Mouse (Mus musculus): Measurements from ENCODE around the gene Cyp27b1. TPM values are rescaled to one million over a fixed set of nuclear protein-coding genes. Genes with fewer than 3 reads are reported as not detected.
"Not testable (repeated sequence)": the region's sequence is repeated elsewhere in the genome, so short reads cannot be mapped to it uniquely, and the experiment has no call there.

The Cyp27b1 gene
- polyA plus RNA-seq, 1 experiment = 0.25 TPM

DNA sequence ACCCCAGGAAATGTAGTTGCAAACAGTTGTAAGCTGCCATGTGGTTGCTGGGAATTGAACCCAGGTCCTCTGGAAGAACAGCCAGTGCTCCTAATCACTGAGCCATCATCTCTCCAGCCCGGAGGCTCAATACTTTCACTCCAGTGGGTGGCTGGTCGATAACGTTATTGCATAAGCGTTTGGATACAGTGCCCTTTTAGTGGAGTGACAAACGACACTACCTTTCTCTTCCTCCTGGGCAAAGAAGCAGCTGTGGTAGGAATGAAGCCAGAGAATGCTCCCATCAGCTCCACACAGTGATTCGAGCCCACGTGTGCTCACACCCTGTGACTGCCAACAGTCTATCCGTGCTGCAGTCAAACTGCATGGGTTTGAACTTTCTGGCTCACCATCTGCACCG lies 23.2 kb downstream of the Cyp27b1 start:
- no peaks in the 10 kb centered on the region for H3K36me3 ChIP-seq (ENCODE audit: control insufficient read depth, insufficient read depth, low read length)
- H3K27me3 ChIP-seq (ENCODE audit: control insufficient read depth, insufficient read depth, low read length) = no peaks in the 10 kb centered on the region
- no peak overlapping the region for H3K4me3 ChIP-seq (ENCODE audit: control insufficient read depth, low read depth, low read length)
- H3K4me1 ChIP-seq (ENCODE audit: control insufficient read depth, insufficient read depth, low read length) = peaks cover 16% of the 10 kb centered on the region
- no peak for TF ChIP-seq CTCF (IDR thresholded peaks at IDR 0.05; ENCODE audit: control insufficient read depth, insufficient read depth, insufficient replicate concordance, low read depth, low read length)
- TF ChIP-seq POLR2A (IDR thresholded peaks at IDR 0.05; ENCODE audit: control insufficient read depth, low read depth, low read length) = no peak
- H3K27ac ChIP-seq (ENCODE audit: control insufficient read depth, insufficient read depth, low read depth, low read length) = no peak overlapping the region

DNA sequence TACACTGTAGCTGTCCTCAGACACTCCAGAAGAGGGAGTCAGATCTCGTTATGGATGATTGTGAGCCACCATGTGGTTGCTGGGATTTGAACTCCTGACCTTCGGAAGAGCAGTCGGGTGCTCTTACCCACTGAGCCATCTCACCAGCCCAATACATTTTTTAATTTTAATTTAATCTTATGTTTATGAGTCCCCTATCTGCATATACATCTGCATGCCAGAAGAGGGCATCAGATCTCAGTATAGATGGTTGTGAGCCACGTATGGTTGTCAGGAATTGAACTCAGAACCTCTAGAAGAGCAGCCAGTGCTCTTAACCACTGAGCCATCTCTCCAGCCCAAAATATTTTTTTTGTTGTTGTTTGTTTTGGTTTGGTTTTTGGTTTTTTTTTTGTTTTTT lies 24.2 kb downstream of the Cyp27b1 start:
- not testable (repeated sequence) for H3K27me3 ChIP-seq (ENCODE audit: control insufficient read depth, insufficient read depth, low read length)
- peaks cover 16% of the 10 kb centered on the region for H3K4me1 ChIP-seq (ENCODE audit: control insufficient read depth, insufficient read depth, low read length)

DNA sequence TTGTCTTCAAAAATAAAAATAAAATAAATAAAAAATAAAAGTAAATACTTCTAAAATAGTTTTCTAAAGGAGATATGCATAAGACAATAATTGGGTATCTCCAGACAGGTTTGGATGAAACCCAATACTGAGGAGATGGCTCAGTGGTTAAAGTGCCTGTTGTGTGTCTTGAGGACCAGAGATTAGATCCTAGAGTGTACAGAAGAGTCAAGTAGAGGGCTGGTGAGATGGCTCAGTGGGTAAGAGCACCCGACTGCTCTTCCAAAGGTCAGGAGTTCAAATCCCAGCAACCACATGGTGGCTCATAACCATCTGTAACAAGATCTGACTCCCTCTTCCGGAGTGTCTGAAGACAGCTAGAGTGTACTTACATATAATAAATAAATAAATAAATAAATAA lies 24.9 kb downstream of the Cyp27b1 start:
- H3K4me1 ChIP-seq (ENCODE audit: control insufficient read depth, insufficient read depth, low read length) = peaks cover 18% of the 10 kb centered on the region
- H3K4me3 ChIP-seq (ENCODE audit: control insufficient read depth, low read depth, low read length); H3K36me3 ChIP-seq (ENCODE audit: control insufficient read depth, insufficient read depth, low read length); H3K27me3 ChIP-seq (ENCODE audit: control insufficient read depth, insufficient read depth, low read length); H3K27ac ChIP-seq (ENCODE audit: control insufficient read depth, insufficient read depth, low read depth, low read length): not testable (repeated sequence)

More for the DNA sequence above, 24.2 kb downstream of the Cyp27b1 start:
- H3K36me3 ChIP-seq (ENCODE audit: control insufficient read depth, insufficient read depth, low read length); H3K4me3 ChIP-seq (ENCODE audit: control insufficient read depth, low read depth, low read length); H3K27ac ChIP-seq (ENCODE audit: control insufficient read depth, insufficient read depth, low read depth, low read length): not testable (repeated sequence)

DNA sequence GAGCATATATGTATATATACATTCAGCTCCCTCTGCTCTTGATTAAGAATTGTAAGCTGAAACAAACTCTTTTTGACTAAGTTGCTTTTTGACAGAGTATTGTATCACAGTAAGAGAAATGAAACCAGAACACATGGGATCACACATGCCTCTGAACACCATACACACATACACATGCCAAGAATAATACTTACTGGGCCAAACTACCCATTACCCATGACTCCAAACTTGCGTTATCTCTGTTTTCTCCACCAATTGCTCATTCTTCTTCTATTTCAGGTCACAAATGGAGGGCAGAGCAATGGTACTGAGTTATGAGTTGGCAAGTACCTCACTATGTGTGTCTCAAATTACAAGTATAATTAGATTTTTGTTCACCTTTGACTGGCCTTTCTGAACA lies 25.9 kb downstream of the Cyp27b1 start:
- no peaks in the 10 kb centered on the region for H3K36me3 ChIP-seq (ENCODE audit: control insufficient read depth, insufficient read depth, low read length)
- H3K4me3 ChIP-seq (ENCODE audit: control insufficient read depth, low read depth, low read length) = no peak overlapping the region
- H3K27me3 ChIP-seq (ENCODE audit: control insufficient read depth, insufficient read depth, low read length) = no peaks in the 10 kb centered on the region
- H3K27ac ChIP-seq (ENCODE audit: control insufficient read depth, insufficient read depth, low read depth, low read length) = no peak overlapping the region
- no peak for TF ChIP-seq CTCF (IDR thresholded peaks at IDR 0.05; ENCODE audit: control insufficient read depth, insufficient read depth, insufficient replicate concordance, low read depth, low read length)
- peaks cover 18% of the 10 kb centered on the region for H3K4me1 ChIP-seq (ENCODE audit: control insufficient read depth, insufficient read depth, low read length)

DNA sequence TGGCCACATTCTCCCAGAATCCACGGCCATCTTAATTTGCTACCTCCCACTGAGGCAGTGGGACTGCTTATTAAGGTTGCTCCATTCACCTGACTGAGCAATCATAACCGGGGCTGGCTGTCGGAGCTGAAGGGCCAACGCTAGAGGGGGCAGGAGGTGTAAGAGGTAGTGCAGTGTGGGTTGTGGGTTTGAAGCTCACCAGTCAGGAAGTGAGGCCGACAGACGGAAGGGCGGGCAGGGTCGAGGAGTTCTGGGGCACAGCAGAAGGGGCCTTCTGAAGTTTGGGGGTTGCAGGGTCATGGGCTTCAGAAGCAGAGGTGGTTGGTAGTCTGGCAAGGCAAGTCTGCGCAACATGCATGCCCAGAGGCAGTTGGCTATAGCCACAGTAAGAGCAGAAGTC lies 27.0 kb downstream of the Cyp27b1 start, which contains the start of gene Agap2:
Gene Agap2, plus strand, starts transcription at position 205 of the 400 bp plus-strand sequence.
- Histone ChIP-seq H3K27me3 (ENCODE audit: control insufficient read depth, insufficient read depth, low read length) (peaks cover 4% of the 10 kb centered on the region), H3K27ac (ENCODE audit: control insufficient read depth, insufficient read depth, low read depth, low read length) (no peak within 1 kb of the TSS; the same call in 1 of the 2 replicates)
- no peak for TF ChIP-seq CTCF (IDR thresholded peaks at IDR 0.05; ENCODE audit: control insufficient read depth, insufficient read depth, insufficient replicate concordance, low read depth, low read length)
- TF ChIP-seq POLR2A (IDR thresholded peaks at IDR 0.05; ENCODE audit: control insufficient read depth, low read depth, low read length) = no peak

DNA sequence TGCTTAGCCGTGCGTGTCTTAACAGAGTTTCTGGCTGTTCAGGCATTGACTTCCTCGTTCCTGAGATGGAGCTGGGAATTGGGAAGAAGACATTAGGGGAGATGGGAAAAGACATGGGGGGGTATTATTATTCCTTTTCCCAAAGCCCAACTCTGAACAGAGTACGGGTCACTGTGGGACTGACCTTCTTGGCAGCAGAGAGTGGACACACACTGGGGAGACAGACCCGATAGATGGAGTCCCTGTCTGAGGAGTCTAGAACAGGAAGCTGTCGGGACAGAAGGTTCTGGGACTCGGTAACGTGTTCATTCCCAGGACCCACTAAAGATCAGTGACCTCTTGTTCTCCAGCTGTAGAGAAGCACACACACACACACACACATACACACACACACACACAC lies 27.6 kb downstream of the Cyp27b1 start:
- Histone ChIP-seq H3K27ac (ENCODE audit: control insufficient read depth, insufficient read depth, low read depth, low read length) (no peak overlapping the region; the same call in 1 of the 2 replicates), H3K4me1 (ENCODE audit: control insufficient read depth, insufficient read depth, low read length) (peaks cover 17% of the 10 kb centered on the region), H3K27me3 (ENCODE audit: control insufficient read depth, insufficient read depth, low read length) (peaks cover 5% of the 10 kb centered on the region)

More for the DNA sequence above, 27.0 kb downstream of the Cyp27b1 start, which contains the start of gene Agap2:
- Histone ChIP-seq H3K4me3 (ENCODE audit: control insufficient read depth, low read depth, low read length) (no peak within 1 kb of the TSS), H3K36me3 (ENCODE audit: control insufficient read depth, insufficient read depth, low read length) (no peaks in the 10 kb centered on the region), H3K4me1 (ENCODE audit: control insufficient read depth, insufficient read depth, low read length) (peaks cover 15% of the 10 kb centered on the region)

DNA sequence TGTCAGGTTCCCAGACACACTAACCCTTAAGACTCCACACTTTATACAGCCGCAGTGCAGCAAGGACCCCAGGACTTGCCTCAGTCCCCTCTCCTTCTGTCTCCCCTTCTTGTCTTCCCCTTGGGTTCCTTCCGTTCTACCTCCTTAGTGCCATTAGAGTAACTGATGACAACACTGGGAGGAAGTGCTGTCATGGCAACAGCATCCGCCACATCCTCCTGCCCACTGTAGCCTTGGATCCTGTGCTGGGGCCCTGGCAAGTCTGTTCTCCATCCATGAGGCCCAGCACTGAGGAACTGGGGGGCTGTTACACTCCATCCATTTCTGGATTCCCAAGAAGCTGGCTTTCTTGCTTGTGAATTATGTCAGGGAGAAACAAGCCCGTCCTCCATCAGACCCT lies 28.0 kb downstream of the Cyp27b1 start:
- H3K27ac ChIP-seq (ENCODE audit: control insufficient read depth, insufficient read depth, low read depth, low read length) = no peak overlapping the region
- H3K27me3 ChIP-seq (ENCODE audit: control insufficient read depth, insufficient read depth, low read length) = peaks cover 5% of the 10 kb centered on the region
- peaks cover 20% of the 10 kb centered on the region for H3K4me1 ChIP-seq (ENCODE audit: control insufficient read depth, insufficient read depth, low read length)
- no peaks in the 10 kb centered on the region for H3K36me3 ChIP-seq (ENCODE audit: control insufficient read depth, insufficient read depth, low read length)
- no peak for TF ChIP-seq CTCF (IDR thresholded peaks at IDR 0.05; ENCODE audit: control insufficient read depth, insufficient read depth, insufficient replicate concordance, low read depth, low read length)
- no peak overlapping the region for H3K4me3 ChIP-seq (ENCODE audit: control insufficient read depth, low read depth, low read length)

More for the DNA sequence above, 27.6 kb downstream of the Cyp27b1 start:
- Histone ChIP-seq H3K36me3 (ENCODE audit: control insufficient read depth, insufficient read depth, low read length) (no peaks in the 10 kb centered on the region), H3K4me3 (ENCODE audit: control insufficient read depth, low read depth, low read length) (no peak overlapping the region)
- TF ChIP-seq CTCF (IDR thresholded peaks at IDR 0.05; ENCODE audit: control insufficient read depth, insufficient read depth, insufficient replicate concordance, low read depth, low read length) = no peak
- no peak for TF ChIP-seq POLR2A (IDR thresholded peaks at IDR 0.05; ENCODE audit: control insufficient read depth, low read depth, low read length)

DNA sequence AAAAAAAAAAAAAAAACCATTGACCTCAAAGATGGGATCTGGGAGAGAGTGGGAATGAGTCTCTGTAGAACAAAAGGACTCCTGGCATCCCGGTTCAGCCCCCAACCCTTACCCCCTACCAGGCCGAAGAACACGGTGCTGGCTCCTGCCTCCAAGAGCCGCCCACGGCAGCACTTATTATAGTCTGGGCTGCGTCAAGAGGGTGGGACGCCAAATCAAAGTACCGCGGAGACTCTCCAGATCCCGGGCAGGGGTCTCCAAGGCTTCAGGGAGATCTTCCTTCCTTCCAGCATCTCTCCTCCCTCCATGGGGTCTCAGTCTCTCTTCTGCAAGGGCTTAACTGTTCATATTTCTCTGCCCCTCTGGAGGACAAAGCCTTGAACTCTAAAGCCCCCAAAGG lies 29.5 kb downstream of the Cyp27b1 start:
- no peak overlapping the region for H3K27ac ChIP-seq (ENCODE audit: control insufficient read depth, insufficient read depth, low read depth, low read length)
- peaks cover 5% of the 10 kb centered on the region for H3K27me3 ChIP-seq (ENCODE audit: control insufficient read depth, insufficient read depth, low read length)
- peaks cover 26% of the 10 kb centered on the region for H3K4me1 ChIP-seq (ENCODE audit: control insufficient read depth, insufficient read depth, low read length)
- H3K36me3 ChIP-seq (ENCODE audit: control insufficient read depth, insufficient read depth, low read length) = no peaks in the 10 kb centered on the region
- no peak overlapping the region for H3K4me3 ChIP-seq (ENCODE audit: control insufficient read depth, low read depth, low read length)
- TF ChIP-seq CTCF (IDR thresholded peaks at IDR 0.05; ENCODE audit: control insufficient read depth, insufficient read depth, insufficient replicate concordance, low read depth, low read length) (no peak), POLR2A (IDR thresholded peaks at IDR 0.05; ENCODE audit: control insufficient read depth, low read depth, low read length) (no peak)
